Mouse (Mus musculus): ENCODE data around the gene Dgcr2. TPM values are rescaled to one million over a fixed set of nuclear protein-coding genes. Genes with fewer than 3 reads are reported as not detected.

The Dgcr2 gene
- polyA plus RNA-seq, 1 experiment from 2014 or later, result 110 TPM

GRCm38 (mm10) chr16:17828867-17829266 is 69.5 kb downstream of the Dgcr2 start:
- H3K27ac ChIP-seq (ENCODE audit: low read length), result no peak overlapping the region
- H3K4me1 ChIP-seq (replicated peaks; ENCODE audit: control insufficient read depth, insufficient read depth, low read length), result peaks cover 6% of the 10 kb centered on the region
- peaks cover 31% of the 10 kb centered on the region for H3K27me3 ChIP-seq (replicated peaks; ENCODE audit: control insufficient read depth, insufficient read depth, low read length)
- H3K4me3 ChIP-seq (replicated peaks; ENCODE audit: low read length), result no peak overlapping the region
- H3K9me3 ChIP-seq (ENCODE audit: control insufficient read depth, low read length), result no peaks in the 10 kb centered on the region
- no peak for ATAC-seq
- H3K9ac ChIP-seq (replicated peaks; ENCODE audit: low read depth, low read length), result no peak overlapping the region
- H3K4me2 ChIP-seq (ENCODE audit: low read length), result no peak overlapping the region
- WGBS, result 55% methylated on average over 3 of the region's 3 CpGs
- H3K36me3 ChIP-seq (ENCODE audit: control insufficient read depth, insufficient read depth), result no peaks in the 10 kb centered on the region

GRCm38 (mm10) chr16:17828229-17828628 is 70.1 kb downstream of the Dgcr2 start:
- no peak overlapping the region for H3K27ac ChIP-seq (ENCODE audit: low read length)
- H3K4me1 ChIP-seq (replicated peaks; ENCODE audit: control insufficient read depth, insufficient read depth, low read length), result peaks cover 5% of the 10 kb centered on the region
- WGBS, result 86% methylated on average over 2 of the region's 2 CpGs
- H3K4me3 ChIP-seq (replicated peaks; ENCODE audit: low read length), result no peak overlapping the region
- no peaks in the 10 kb centered on the region for H3K36me3 ChIP-seq (ENCODE audit: control insufficient read depth, insufficient read depth)
- no peak overlapping the region for H3K9ac ChIP-seq (replicated peaks; ENCODE audit: low read depth, low read length)
- ATAC-seq, result no peak
- no peak overlapping the region for H3K4me2 ChIP-seq (ENCODE audit: low read length)
- no peaks in the 10 kb centered on the region for H3K9me3 ChIP-seq (ENCODE audit: control insufficient read depth, low read length)
- peaks cover 31% of the 10 kb centered on the region for H3K27me3 ChIP-seq (replicated peaks; ENCODE audit: control insufficient read depth, insufficient read depth, low read length)

- Histone ChIP-seq H3K4me2 (ENCODE audit: low read length) (no peak overlapping the region), H3K27me3 (replicated peaks; ENCODE audit: control insufficient read depth, insufficient read depth, low read length) (peaks cover 14% of the 10 kb centered on the region), H3K27ac (ENCODE audit: low read length) (no peak overlapping the region), H3K4me3 (replicated peaks; ENCODE audit: low read length) (no peak overlapping the region), H3K4me1 (replicated peaks; ENCODE audit: control insufficient read depth, insufficient read depth, low read length) (no peaks in the 10 kb centered on the region), H3K9ac (replicated peaks; ENCODE audit: low read depth, low read length) (no peak overlapping the region), H3K9me3 (ENCODE audit: control insufficient read depth, low read length) (no peaks in the 10 kb centered on the region), H3K36me3 (ENCODE audit: control insufficient read depth, insufficient read depth) (no peaks in the 10 kb centered on the region)
- ATAC-seq, result no peak
- 79% methylated on average over 2 of the region's 2 CpGs for WGBS
Observed at GRCm38 (mm10) chr16:17826500-17826899, 71.9 kb downstream of the Dgcr2 start.

GRCm38 (mm10) chr16:17816528-17816927 is 81.8 kb downstream of the Dgcr2 start:
- Histone ChIP-seq H3K4me2 (ENCODE audit: low read length) (no peak overlapping the region), H3K9me3 (ENCODE audit: control insufficient read depth, low read length) (no peaks in the 10 kb centered on the region), H3K27me3 (replicated peaks; ENCODE audit: control insufficient read depth, insufficient read depth, low read length) (peaks cover 9% of the 10 kb centered on the region; the same call in 1 of the 2 replicates), H3K27ac (ENCODE audit: low read length) (no peak overlapping the region), H3K36me3 (ENCODE audit: control insufficient read depth, insufficient read depth) (no peaks in the 10 kb centered on the region), H3K4me1 (replicated peaks; ENCODE audit: control insufficient read depth, insufficient read depth, low read length) (peaks cover 8% of the 10 kb centered on the region), H3K4me3 (replicated peaks; ENCODE audit: low read length) (no peak overlapping the region), H3K9ac (replicated peaks; ENCODE audit: low read depth, low read length) (no peak overlapping the region)
- 80% methylated on average over 8 of the region's 8 CpGs for WGBS
- ATAC-seq, result no peak

GRCm38 (mm10) chr16:17815411-17816402 is 82.7 kb downstream of the Dgcr2 start:
- Histone ChIP-seq H3K36me3 (ENCODE audit: control insufficient read depth, insufficient read depth) (no peaks in the 10 kb centered on the region), H3K4me3 (replicated peaks; ENCODE audit: low read length) (peak overlapping the region; percentile 60), H3K27me3 (replicated peaks; ENCODE audit: control insufficient read depth, insufficient read depth, low read length) (peaks cover 9% of the 10 kb centered on the region; the same call in 1 of the 2 replicates), H3K9ac (replicated peaks; ENCODE audit: low read depth, low read length) (peak overlapping the region; percentile 83), H3K4me2 (ENCODE audit: low read length) (peak overlapping the region; percentile 86), H3K9me3 (ENCODE audit: control insufficient read depth, low read length) (no peaks in the 10 kb centered on the region), H3K27ac (ENCODE audit: low read length) (peak overlapping the region; percentile 43), H3K4me1 (replicated peaks; ENCODE audit: control insufficient read depth, insufficient read depth, low read length) (peaks cover 8% of the 10 kb centered on the region)
- ATAC-seq, result peak; percentile 89
- under 1% methylated on average over 56 of the region's 63 CpGs for WGBS

GRCm38 (mm10) chr16:17813173-17813572 is 85.2 kb downstream of the Dgcr2 start:
- Histone ChIP-seq H3K9me3 (ENCODE audit: control insufficient read depth, low read length) (no peaks in the 10 kb centered on the region), H3K27ac (ENCODE audit: low read length) (no peak overlapping the region), H3K9ac (replicated peaks; ENCODE audit: low read depth, low read length) (no peak overlapping the region), H3K4me2 (ENCODE audit: low read length) (no peak overlapping the region), H3K36me3 (ENCODE audit: control insufficient read depth, insufficient read depth) (no peaks in the 10 kb centered on the region), H3K4me3 (replicated peaks; ENCODE audit: low read length) (no peak overlapping the region), H3K4me1 (replicated peaks; ENCODE audit: control insufficient read depth, insufficient read depth, low read length) (peaks cover 9% of the 10 kb centered on the region), H3K27me3 (replicated peaks; ENCODE audit: control insufficient read depth, insufficient read depth, low read length) (peaks cover 9% of the 10 kb centered on the region; the same call in 1 of the 2 replicates)
- ATAC-seq, result no peak
- WGBS, result 59% methylated on average over 4 of the region's 4 CpGs

- Histone ChIP-seq H3K4me1 (replicated peaks; ENCODE audit: control insufficient read depth, insufficient read depth, low read length) (peaks cover 18% of the 10 kb centered on the region), H3K4me2 (ENCODE audit: low read length) (no peak overlapping the region), H3K36me3 (ENCODE audit: control insufficient read depth, insufficient read depth) (no peaks in the 10 kb centered on the region), H3K27me3 (replicated peaks; ENCODE audit: control insufficient read depth, insufficient read depth, low read length) (peaks cover 6% of the 10 kb centered on the region; the same call in 1 of the 2 replicates), H3K4me3 (replicated peaks; ENCODE audit: low read length) (no peak overlapping the region), H3K9ac (replicated peaks; ENCODE audit: low read depth, low read length) (no peak overlapping the region), H3K9me3 (ENCODE audit: control insufficient read depth, low read length) (no peaks in the 10 kb centered on the region), H3K27ac (ENCODE audit: low read length) (no peak overlapping the region)
- WGBS, result 4% methylated on average over 5 of the region's 5 CpGs
- ATAC-seq, result no peak
Observed at GRCm38 (mm10) chr16:17812120-17812519, 86.2 kb downstream of the Dgcr2 start.

- WGBS, result 18% methylated on average over 7 of the region's 7 CpGs
- H3K27me3 ChIP-seq (replicated peaks; ENCODE audit: control insufficient read depth, insufficient read depth, low read length), result peaks cover 22% of the 10 kb centered on the region
- H3K36me3 ChIP-seq (ENCODE audit: control insufficient read depth, insufficient read depth), result no peaks in the 10 kb centered on the region
- peaks cover 21% of the 10 kb centered on the region for H3K4me1 ChIP-seq (replicated peaks; ENCODE audit: control insufficient read depth, insufficient read depth, low read length)
- no peak overlapping the region for H3K9ac ChIP-seq (replicated peaks; ENCODE audit: low read depth, low read length)
- H3K27ac ChIP-seq (ENCODE audit: low read length), result peak overlapping the region; percentile 52
- no peak for ATAC-seq
- no peaks in the 10 kb centered on the region for H3K9me3 ChIP-seq (ENCODE audit: control insufficient read depth, low read length)
- H3K4me2 ChIP-seq (ENCODE audit: low read length), result no peak overlapping the region
- no peak overlapping the region for H3K4me3 ChIP-seq (replicated peaks; ENCODE audit: low read length)
Observed at GRCm38 (mm10) chr16:17809711-17810110, 88.7 kb downstream of the Dgcr2 start.

GRCm38 (mm10) chr16:17809125-17809524 is 89.2 kb downstream of the Dgcr2 start:
- 80% methylated on average over 4 of the region's 4 CpGs for WGBS
- H3K36me3 ChIP-seq (ENCODE audit: control insufficient read depth, insufficient read depth), result no peaks in the 10 kb centered on the region
- no peak for ATAC-seq
- H3K9ac ChIP-seq (replicated peaks; ENCODE audit: low read depth, low read length), result no peak overlapping the region
- H3K9me3 ChIP-seq (ENCODE audit: control insufficient read depth, low read length), result no peaks in the 10 kb centered on the region
- H3K27me3 ChIP-seq (replicated peaks; ENCODE audit: control insufficient read depth, insufficient read depth, low read length), result peaks cover 25% of the 10 kb centered on the region
- no peak overlapping the region for H3K27ac ChIP-seq (ENCODE audit: low read length)
- H3K4me1 ChIP-seq (replicated peaks; ENCODE audit: control insufficient read depth, insufficient read depth, low read length), result peaks cover 27% of the 10 kb centered on the region
- H3K4me3 ChIP-seq (replicated peaks; ENCODE audit: low read length), result no peak overlapping the region
- no peak overlapping the region for H3K4me2 ChIP-seq (ENCODE audit: low read length)
